Mouse (Mus musculus): Measurements from ENCODE around the gene Lef1. TPM values are rescaled to one million over a fixed set of nuclear protein-coding genes. Genes with fewer than 3 reads are reported as not detected.

Gene Lef1
- 58.4 and 60.6 TPM in 2 replicates for polyA plus RNA-seq (2016; fragmentation: Nextera tagmentation; extraction: Ambion mirVana)

GRCm38 (mm10) chr3:131110191-131111150 is at the start of gene Lef1:
Gene Lef1 (plus strand): TSS chr3:131110471.
- Histone ChIP-seq H3K9me3 (replicated peaks) (no peaks in the 10 kb centered on the region), H3K4me3 (peak within 1 kb of the TSS; percentile 94), H3K4me1 (peaks cover 82% of the 10 kb centered on the region), H3K27ac (replicated peaks) (peak within 1 kb of the TSS; percentile 98), H3K27me3 (ENCODE audit: low read depth, poor library complexity, severe bottlenecking) (peaks cover 42% of the 10 kb centered on the region), H3K36me3 (peaks cover 16% of the 10 kb centered on the region)
- WGBS: under 1% methylated on average over 67 of the region's 69 CpGs
- DNase-seq (ENCODE audit: low spot score): peak; percentile 88

DNA sequence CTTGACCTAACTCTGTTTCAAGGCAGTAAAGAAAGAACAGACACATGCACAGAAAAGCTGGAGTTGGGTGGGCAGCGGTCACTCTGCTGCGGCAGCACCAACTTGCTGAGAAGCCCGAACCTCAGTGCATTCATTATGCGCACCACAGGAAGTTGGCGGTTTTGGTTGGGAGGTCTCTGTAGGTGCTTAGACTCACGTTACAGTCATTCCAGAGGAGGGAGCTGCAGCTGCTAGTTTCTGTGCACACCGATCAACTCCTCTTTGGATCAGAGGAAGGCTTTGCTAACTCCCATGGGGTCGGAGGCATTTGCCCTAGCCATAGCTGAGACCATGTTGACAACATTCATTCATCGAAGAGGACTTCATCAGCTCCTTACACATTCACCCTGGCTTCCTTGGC is 45.3 kb upstream of the Lef1 start:
- Histone ChIP-seq H3K4me1 (peaks cover 19% of the 10 kb centered on the region), H3K4me3 (no peak overlapping the region), H3K27ac (replicated peaks) (no peak overlapping the region), H3K27me3 (ENCODE audit: low read depth, poor library complexity, severe bottlenecking) (peaks cover 16% of the 10 kb centered on the region; the same call in 1 of the 2 replicates), H3K36me3 (no peaks in the 10 kb centered on the region), H3K9me3 (replicated peaks) (no peaks in the 10 kb centered on the region)
- DNase-seq (ENCODE audit: low spot score): no peak
- 80% methylated on average over 9 of the region's 9 CpGs for WGBS

- no peak for DNase-seq (ENCODE audit: low spot score)
- 35% methylated on average over 8 of the region's 8 CpGs for WGBS
These were observed 44.1 kb upstream of the Lef1 start for GRCm38 (mm10) chr3:131066171-131066570.

GRCm38 (mm10) chr3:131068000-131068399 is 42.3 kb upstream of the Lef1 start:
- no peak for DNase-seq (ENCODE audit: low spot score)
- H3K27ac ChIP-seq (replicated peaks): no peak overlapping the region
- 90% methylated on average over 5 of the region's 5 CpGs for WGBS

More at GRCm38 (mm10) chr3:131066171-131066570, 44.1 kb upstream of the Lef1 start:
- no peaks in the 10 kb centered on the region for H3K36me3 ChIP-seq
- peaks cover 28% of the 10 kb centered on the region for H3K4me1 ChIP-seq
- no peaks in the 10 kb centered on the region for H3K9me3 ChIP-seq (replicated peaks)
- no peak overlapping the region for H3K4me3 ChIP-seq
- H3K27ac ChIP-seq (replicated peaks): no peak overlapping the region
- peaks cover 16% of the 10 kb centered on the region; the same call in 1 of the 2 replicates for H3K27me3 ChIP-seq (ENCODE audit: low read depth, poor library complexity, severe bottlenecking)

DNA sequence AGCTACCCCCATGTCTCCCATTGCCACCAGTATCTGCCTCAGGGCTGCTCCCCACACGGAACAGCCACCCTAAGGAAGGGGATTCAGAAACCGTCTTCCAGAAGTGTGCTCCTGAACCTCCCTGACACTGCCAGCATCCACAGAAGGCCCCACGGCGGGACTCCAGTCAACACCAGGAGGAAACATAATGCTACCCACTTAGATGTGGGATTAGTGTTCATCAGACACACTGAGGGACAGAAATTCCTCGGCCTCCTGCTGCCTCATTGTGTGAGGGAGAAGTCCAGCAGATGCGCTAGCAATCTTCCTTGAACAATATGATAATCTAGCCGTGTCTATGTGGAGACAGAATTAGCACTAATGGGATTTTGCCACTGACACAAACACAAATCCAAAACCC is 40.1 kb upstream of the Lef1 start:
- H3K9me3 ChIP-seq (replicated peaks): no peaks in the 10 kb centered on the region
- H3K27me3 ChIP-seq (ENCODE audit: low read depth, poor library complexity, severe bottlenecking): peaks cover 16% of the 10 kb centered on the region; the same call in 1 of the 2 replicates
- H3K4me1 ChIP-seq: peaks cover 31% of the 10 kb centered on the region
- H3K27ac ChIP-seq (replicated peaks): 0 out of 2 replicates have a peak overlapping the region, but pooled peaks have one; percentile 6
- 25% methylated on average over 7 of the region's 7 CpGs for WGBS
- no peak overlapping the region for H3K4me3 ChIP-seq
- H3K36me3 ChIP-seq: no peaks in the 10 kb centered on the region
- no peak for DNase-seq (ENCODE audit: low spot score)

More at GRCm38 (mm10) chr3:131068000-131068399, 42.3 kb upstream of the Lef1 start:
- Histone ChIP-seq H3K4me1 (peaks cover 35% of the 10 kb centered on the region), H3K9me3 (replicated peaks) (no peaks in the 10 kb centered on the region), H3K4me3 (no peak overlapping the region), H3K27me3 (ENCODE audit: low read depth, poor library complexity, severe bottlenecking) (peaks cover 16% of the 10 kb centered on the region; the same call in 1 of the 2 replicates), H3K36me3 (no peaks in the 10 kb centered on the region)

- Histone ChIP-seq H3K4me3 (no peak overlapping the region), H3K9me3 (replicated peaks) (no peaks in the 10 kb centered on the region), H3K27me3 (ENCODE audit: low read depth, poor library complexity, severe bottlenecking) (peaks cover 16% of the 10 kb centered on the region; the same call in 1 of the 2 replicates), H3K27ac (replicated peaks) (no peak overlapping the region), H3K36me3 (no peaks in the 10 kb centered on the region), H3K4me1 (peaks cover 20% of the 10 kb centered on the region)
- WGBS: 63% methylated on average over 4 of the region's 4 CpGs
- no peak for DNase-seq (ENCODE audit: low spot score)
These were observed 37.6 kb upstream of the Lef1 start for GRCm38 (mm10) chr3:131072661-131073060.

- peaks cover 5% of the 10 kb centered on the region; the same call in 1 of the 2 replicates for H3K27me3 ChIP-seq (ENCODE audit: low read depth, poor library complexity, severe bottlenecking)
- H3K27ac ChIP-seq (replicated peaks): no peak overlapping the region
- no peak overlapping the region for H3K4me3 ChIP-seq
- 92% methylated on average over 4 of the region's 4 CpGs for WGBS
- peaks cover 22% of the 10 kb centered on the region for H3K4me1 ChIP-seq
- no peak for DNase-seq (ENCODE audit: low spot score)
- H3K36me3 ChIP-seq: no peaks in the 10 kb centered on the region
- H3K9me3 ChIP-seq (replicated peaks): no peaks in the 10 kb centered on the region
These were observed 36.3 kb upstream of the Lef1 start for GRCm38 (mm10) chr3:131073946-131074345.

GRCm38 (mm10) chr3:131078041-131078621 is 32.1 kb upstream of the Lef1 start:
- WGBS: 87% methylated on average over 6 of the region's 6 CpGs
- peaks cover 5% of the 10 kb centered on the region for H3K4me1 ChIP-seq
- no peak overlapping the region for H3K4me3 ChIP-seq
- no peaks in the 10 kb centered on the region for H3K9me3 ChIP-seq (replicated peaks)
- H3K36me3 ChIP-seq: no peaks in the 10 kb centered on the region
- H3K27ac ChIP-seq (replicated peaks): no peak overlapping the region
- H3K27me3 ChIP-seq (ENCODE audit: low read depth, poor library complexity, severe bottlenecking): no peaks in the 10 kb centered on the region
- DNase-seq (ENCODE audit: low spot score): no peak

- no peaks in the 10 kb centered on the region for H3K27me3 ChIP-seq (ENCODE audit: low read depth, poor library complexity, severe bottlenecking)
These were observed 31.6 kb upstream of the Lef1 start for GRCm38 (mm10) chr3:131078719-131079118.

GRCm38 (mm10) chr3:131083722-131084121 is 26.5 kb upstream of the Lef1 start:
- peaks cover 23% of the 10 kb centered on the region for H3K27me3 ChIP-seq (ENCODE audit: low read depth, poor library complexity, severe bottlenecking)
- DNase-seq (ENCODE audit: low spot score): no peak
- 54% methylated on average over 6 of the region's 6 CpGs for WGBS
- H3K36me3 ChIP-seq: no peaks in the 10 kb centered on the region
- H3K4me1 ChIP-seq: peaks cover 22% of the 10 kb centered on the region
- H3K27ac ChIP-seq (replicated peaks): no peak overlapping the region
- no peak overlapping the region for H3K4me3 ChIP-seq
- no peaks in the 10 kb centered on the region for H3K9me3 ChIP-seq (replicated peaks)

More at GRCm38 (mm10) chr3:131078719-131079118, 31.6 kb upstream of the Lef1 start:
- 85% methylated on average over 5 of the region's 5 CpGs for WGBS
- DNase-seq (ENCODE audit: low spot score): no peak
- no peaks in the 10 kb centered on the region for H3K9me3 ChIP-seq (replicated peaks)
- no peak overlapping the region for H3K4me3 ChIP-seq
- no peaks in the 10 kb centered on the region for H3K36me3 ChIP-seq
- peaks cover 5% of the 10 kb centered on the region for H3K4me1 ChIP-seq
- H3K27ac ChIP-seq (replicated peaks): no peak overlapping the region

GRCm38 (mm10) chr3:131084718-131085561 is 25.3 kb upstream of the Lef1 start:
- peak; percentile 63 for DNase-seq (ENCODE audit: low spot score)
- Histone ChIP-seq H3K27me3 (ENCODE audit: low read depth, poor library complexity, severe bottlenecking) (peaks cover 23% of the 10 kb centered on the region), H3K27ac (replicated peaks) (peak overlapping the region; percentile 59), H3K4me3 (peak overlapping the region; percentile 51), H3K36me3 (no peaks in the 10 kb centered on the region), H3K4me1 (peaks cover 22% of the 10 kb centered on the region), H3K9me3 (replicated peaks) (no peaks in the 10 kb centered on the region)
- 2% methylated on average over 30 of the region's 30 CpGs for WGBS

DNA sequence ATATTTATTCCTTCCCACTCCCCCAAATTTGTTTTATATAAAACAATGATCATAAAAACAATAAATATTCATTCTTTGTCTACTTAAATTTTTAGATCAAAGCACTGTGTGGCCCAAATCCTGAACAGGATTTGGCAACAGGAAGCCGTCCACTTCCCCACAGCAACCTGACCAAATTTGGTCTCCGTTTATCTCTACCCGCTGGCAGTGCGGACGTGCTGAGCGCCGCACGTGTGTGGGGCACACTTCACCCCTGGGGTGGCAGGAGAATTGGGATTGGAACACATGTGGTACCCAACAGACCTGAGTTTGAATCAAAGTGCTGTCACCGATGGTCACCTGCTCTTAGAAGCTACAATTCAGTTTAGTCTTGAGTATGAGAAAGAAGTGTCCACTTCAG is 24.3 kb upstream of the Lef1 start:
- no peaks in the 10 kb centered on the region for H3K9me3 ChIP-seq (replicated peaks)
- DNase-seq (ENCODE audit: low spot score): no peak
- WGBS: 67% methylated on average over 9 of the region's 9 CpGs
- no peaks in the 10 kb centered on the region for H3K36me3 ChIP-seq
- no peak overlapping the region for H3K27ac ChIP-seq (replicated peaks)
- H3K27me3 ChIP-seq (ENCODE audit: low read depth, poor library complexity, severe bottlenecking): peaks cover 23% of the 10 kb centered on the region
- peaks cover 22% of the 10 kb centered on the region for H3K4me1 ChIP-seq
- no peak overlapping the region for H3K4me3 ChIP-seq

Measured in midbrain, embryonic 10.5 days (tissue).